Mouse (Mus musculus) MN1 (cell line): ENCODE measurements around the gene Gfpt2.
A peak's percentile ranks its signal among the peaks of the same experiment; 100 is the strongest.
"Not testable (repeated sequence)": the region's sequence is repeated elsewhere in the genome, so short reads cannot be mapped to it uniquely, and the experiment has no call there.

Experiments used
- DNase-seq: peaks from one replicate; pipeline ENCODE4 v3.0.0-alpha.2; 2016; ENCODE audit warnings: low spot score

The Gfpt2 gene

GRCm38 (mm10) chr11:49794342-49795144 lies 565 bp downstream of the Gfpt2 start:
- no peak for DNase-seq

GRCm38 (mm10) chr11:49798931-49799330 lies 5.0 kb downstream of the Gfpt2 start:
- no peak for DNase-seq

- no peak for DNase-seq
Measured at GRCm38 (mm10) chr11:49801516-49801915, 7.5 kb downstream of the Gfpt2 start.

GRCm38 (mm10) chr11:49803801-49804200 lies 9.8 kb downstream of the Gfpt2 start:
- no peak for DNase-seq

- no peak for DNase-seq
Measured at GRCm38 (mm10) chr11:49806218-49806617, 12.2 kb downstream of the Gfpt2 start.

GRCm38 (mm10) chr11:49808946-49809345 lies 15.0 kb downstream of the Gfpt2 start:
- no peak for DNase-seq

- DNase-seq, result not testable (repeated sequence)
Measured at GRCm38 (mm10) chr11:49810696-49811095, 16.7 kb downstream of the Gfpt2 start.

GRCm38 (mm10) chr11:49811099-49811541 lies 17.1 kb downstream of the Gfpt2 start:
- peak; percentile 59 for DNase-seq

GRCm38 (mm10) chr11:49811879-49812278 lies 17.9 kb downstream of the Gfpt2 start:
- no peak for DNase-seq

- DNase-seq, result no peak
Measured at GRCm38 (mm10) chr11:49818869-49819566, 25.0 kb downstream of the Gfpt2 start.

GRCm38 (mm10) chr11:49819676-49820075 lies 25.7 kb downstream of the Gfpt2 start:
- DNase-seq, result no peak

GRCm38 (mm10) chr11:49820928-49821327 lies 26.9 kb downstream of the Gfpt2 start:
- no peak for DNase-seq

GRCm38 (mm10) chr11:49821546-49821945 lies 27.6 kb downstream of the Gfpt2 start:
- DNase-seq, result no peak

- no peak for DNase-seq
Measured at GRCm38 (mm10) chr11:49822337-49822736, 28.4 kb downstream of the Gfpt2 start.

- DNase-seq, result peak; percentile 57
Measured at GRCm38 (mm10) chr11:49824896-49825295, 30.9 kb downstream of the Gfpt2 start.

- no peak for DNase-seq
Measured at GRCm38 (mm10) chr11:49827243-49827642, 33.3 kb downstream of the Gfpt2 start.

GRCm38 (mm10) chr11:49829176-49829745 lies 35.3 kb downstream of the Gfpt2 start:
- DNase-seq, result no peak

GRCm38 (mm10) chr11:49831980-49832379 lies 38.0 kb downstream of the Gfpt2 start:
- no peak for DNase-seq

GRCm38 (mm10) chr11:49832962-49833361 lies 39.0 kb downstream of the Gfpt2 start:
- no peak for DNase-seq

GRCm38 (mm10) chr11:49834248-49834647 lies 40.3 kb downstream of the Gfpt2 start:
- no peak for DNase-seq

GRCm38 (mm10) chr11:49835257-49835956 lies 41.4 kb downstream of the Gfpt2 start:
- DNase-seq, result no peak

- no peak for DNase-seq
Measured at GRCm38 (mm10) chr11:49837717-49838407, 43.9 kb downstream of the Gfpt2 start.
